Mouse (Mus musculus) megakaryocyte progenitor cell, adult 5-6 weeks (primary cell): ENCODE results near the gene Rap1gap2. TPM values are rescaled to one million over a fixed set of nuclear protein-coding genes. Genes with fewer than 3 reads are reported as not detected.

ENCODE experiments used
- ATAC-seq: replicated peaks from 2 replicates; pipeline ENCODE4 v1.8.0; 2016; ENCODE audit warnings: mild to moderate bottlenecking, moderate TSS enrichment, inconsistent platforms; ENCODE audit not compliant: poor library complexity
- total RNA-seq, 2 experiments: library from RNA; stranded (forward) in 1 of 2; stranded (reverse) in 1 of 2; fragments of 157-497, 149-512 nt in 1 of 2; fragments of 200-1000 nt in 1 of 2; gene quantifications; 2 replicates each; pipeline versions ENCODE4 v1.2.3 to v1.2.4; 2015 to 2017

Gene Rap1gap2
- total RNA-seq, 2 experiments from 2014 or later = 1.3 to 1.4 TPM

GRCm38 (mm10) chr11:74516112-74516511, 94.6 kb downstream of the Rap1gap2 start:
- ATAC-seq = no peak

- peak; percentile 37; the same call in 1 of the 2 replicates for ATAC-seq
These were observed 95.7 kb downstream of the Rap1gap2 start for GRCm38 (mm10) chr11:74515046-74515445.

- no peak for ATAC-seq
These were observed 98.1 kb downstream of the Rap1gap2 start for GRCm38 (mm10) chr11:74512595-74512994.

GRCm38 (mm10) chr11:74506275-74506674, 104.4 kb downstream of the Rap1gap2 start:
- ATAC-seq = no peak

GRCm38 (mm10) chr11:74502485-74502884, 108.2 kb downstream of the Rap1gap2 start:
- ATAC-seq = no peak

- ATAC-seq = no peak
These were observed 108.7 kb downstream of the Rap1gap2 start for GRCm38 (mm10) chr11:74501989-74502388.

GRCm38 (mm10) chr11:74501061-74501460, 109.7 kb downstream of the Rap1gap2 start:
- no peak for ATAC-seq

GRCm38 (mm10) chr11:74499521-74500099, 111.1 kb downstream of the Rap1gap2 start:
- no peak for ATAC-seq

GRCm38 (mm10) chr11:74499058-74499457, 111.7 kb downstream of the Rap1gap2 start:
- ATAC-seq = no peak

- no peak for ATAC-seq
These were observed 114.1 kb downstream of the Rap1gap2 start for GRCm38 (mm10) chr11:74496581-74496980.

- no peak for ATAC-seq
These were observed 116.8 kb downstream of the Rap1gap2 start for GRCm38 (mm10) chr11:74493936-74494335.

GRCm38 (mm10) chr11:74493172-74493862, 117.4 kb downstream of the Rap1gap2 start:
- peak; percentile 70 for ATAC-seq

- ATAC-seq = peak; percentile 70
These were observed 119.6 kb downstream of the Rap1gap2 start for GRCm38 (mm10) chr11:74491130-74491529.

- ATAC-seq = no peak
These were observed 121.5 kb downstream of the Rap1gap2 start for GRCm38 (mm10) chr11:74489239-74489638.

GRCm38 (mm10) chr11:74487952-74488351, 122.8 kb downstream of the Rap1gap2 start:
- no peak for ATAC-seq

GRCm38 (mm10) chr11:74485435-74486217, 125.1 kb downstream of the Rap1gap2 start:
- ATAC-seq = no peak

- no peak for ATAC-seq
These were observed 126.8 kb downstream of the Rap1gap2 start for GRCm38 (mm10) chr11:74483871-74484270.

GRCm38 (mm10) chr11:74483153-74483817, 127.4 kb downstream of the Rap1gap2 start:
- ATAC-seq = no peak

- no peak for ATAC-seq
These were observed 128.9 kb downstream of the Rap1gap2 start for GRCm38 (mm10) chr11:74481797-74482196.

GRCm38 (mm10) chr11:74479715-74480289, 130.9 kb downstream of the Rap1gap2 start:
- no peak for ATAC-seq

- no peak for ATAC-seq
These were observed 131.8 kb downstream of the Rap1gap2 start for GRCm38 (mm10) chr11:74478877-74479276.
